Mouse (Mus musculus) ES-E14 (cell line): ENCODE measurements around the gene Spns2. TPM values are rescaled to one million over a fixed set of nuclear protein-coding genes. Genes with fewer than 3 reads are reported as not detected.

Experiments
- DNase-seq: peaks from one replicate; pipeline ENCODE4 v3.0.0-alpha.2; 2013; ENCODE audit warnings: low read depth, low spot score
- H3K27ac ChIP-seq: 2 replicates; pipeline ENCODE4 v1.5.1; 2012; ENCODE audit warnings: low read depth, mild to moderate bottlenecking, low read length, moderate library complexity, mixed read lengths; ENCODE audit not compliant: poor library complexity, insufficient read depth, severe bottlenecking
- H3K36me3 ChIP-seq: 2 replicates; pipeline ENCODE4 v1.6.1; 2012; ENCODE audit warnings: mild to moderate bottlenecking, low read length, moderate library complexity, mixed read lengths; ENCODE audit not compliant: control insufficient read depth, poor library complexity, insufficient read depth, severe bottlenecking
- H3K4me1 ChIP-seq, 2 experiments: fragments of 150-350 bp in 1 of 2; sonication (generic) in 1 of 2; 2 replicates each; pipeline ENCODE4 v1.6.1; 2012; ENCODE audit warnings: low read length in 2 of 2, mild to moderate bottlenecking in 1 of 2, mixed read lengths in 1 of 2; ENCODE audit not compliant: control insufficient read depth in 2 of 2, insufficient read depth in 2 of 2, poor library complexity in 1 of 2
- H3K4me3 ChIP-seq, 2 experiments: fragments of 150-350 bp in 1 of 2; sonication (generic) in 1 of 2; 2 replicates each; pipeline ENCODE4 v1.5.1; 2012; ENCODE audit warnings: low read length in 2 of 2, low read depth in 1 of 2, mild to moderate bottlenecking in 1 of 2, mixed read lengths in 1 of 2; ENCODE audit not compliant: insufficient read depth in 1 of 2, poor library complexity in 1 of 2, severe bottlenecking in 1 of 2
- H3K9ac ChIP-seq: 2 replicates; pipeline ENCODE4 v1.6.1; 2012; ENCODE audit warnings: low read depth, mild to moderate bottlenecking, low read length, mixed read lengths; ENCODE audit not compliant: poor library complexity, insufficient read depth, severe bottlenecking
- H3K9me3 ChIP-seq: fragments of 150-350 bp; sonication (generic); 2 replicates; pipeline ENCODE4 v1.6.1; 2012; ENCODE audit warnings: low read depth, mild to moderate bottlenecking, low read length; ENCODE audit not compliant: control insufficient read depth, insufficient read depth
- CHD2 ChIP-seq: IDR thresholded peaks from 2 replicates; pipeline ENCODE4 v1.6.1; 2014; ENCODE audit warnings: mild to moderate bottlenecking, low read depth, low read length, inconsistent platforms
- HCFC1 ChIP-seq: IDR thresholded peaks from 2 replicates; pipeline ENCODE4 v1.6.1; 2012; ENCODE audit warnings: low read length, inconsistent platforms, borderline replicate concordance; ENCODE audit not compliant: insufficient read depth
- MAFK ChIP-seq: IDR thresholded peaks from 2 replicates; pipeline ENCODE4 v1.6.1; 2014; ENCODE audit warnings: mild to moderate bottlenecking, low read depth, low read length, inconsistent platforms; ENCODE audit not compliant: insufficient read depth
- ZC3H11A ChIP-seq: IDR thresholded peaks from 2 replicates; pipeline ENCODE4 v1.6.1; 2012; ENCODE audit warnings: low read depth, mild to moderate bottlenecking, inconsistent platforms, low read length, borderline replicate concordance
- ZNF384 ChIP-seq: IDR thresholded peaks from 2 replicates; pipeline ENCODE4 v1.6.1; 2012; ENCODE audit warnings: low read depth, low read length, inconsistent platforms
- in situ Hi-C, 2 experiments: fragments of 600-800 bp; cut with MboI; formaldehyde crosslinking; loops; one replicate each; pipeline ENCODE4 v1.15.1; 2025; ENCODE audit warnings: low sequenced_read_pairs in 2 of 2, inconsistent platforms in 1 of 2; ENCODE audit not compliant: unreplicated experiment in 2 of 2
- total RNA-seq: library from RNA; depleted of rRNA; stranded (reverse); fragments of 300-350 nt; gene quantifications from 2 replicates; pipeline ENCODE4 v1.2.3, GENCODE M21; 2012

The Spns2 gene
- total RNA-seq, 1 experiment = 2.4 TPM

DNA sequence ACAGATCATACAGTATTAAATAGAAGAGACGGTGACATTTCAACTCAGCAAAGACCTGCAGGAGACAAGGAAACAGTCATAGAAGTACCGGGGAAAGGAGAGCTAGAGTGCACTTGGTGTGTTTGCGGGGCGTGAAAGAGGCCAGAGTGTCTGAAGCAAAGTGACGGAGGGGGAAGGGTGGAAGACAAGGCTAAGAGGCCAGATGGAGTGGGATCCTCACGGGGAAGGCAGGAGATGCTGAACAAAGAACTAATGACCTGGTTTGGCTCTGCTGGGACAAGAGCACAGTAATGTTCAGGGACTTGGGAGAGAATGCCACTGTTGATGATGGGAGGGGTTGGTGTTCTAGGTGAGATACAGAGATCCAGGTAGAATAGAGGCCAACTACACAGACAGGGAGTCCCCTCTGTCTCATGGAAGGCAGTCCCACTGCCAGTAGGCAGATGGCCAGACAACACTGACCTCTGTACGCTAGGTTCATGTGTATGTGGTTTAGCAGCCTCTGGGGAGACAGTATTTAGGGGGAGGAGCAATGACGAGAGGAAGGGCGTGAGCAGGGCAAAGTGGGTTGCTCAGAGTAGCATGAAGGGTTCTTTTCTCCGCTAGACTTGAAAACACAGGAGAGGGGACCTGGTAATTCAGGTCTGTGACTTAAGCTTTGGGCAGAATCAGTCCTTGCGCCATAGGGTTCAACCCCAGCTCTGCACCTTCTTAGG, 23.6 kb downstream of the Spns2 start:
- no peak overlapping the region for H3K4me3 ChIP-seq
- H3K9ac ChIP-seq = no peak overlapping the region
- no peak for DNase-seq
- no peak overlapping the region for H3K27ac ChIP-seq
- H3K9me3 ChIP-seq = no peaks in the 10 kb centered on the region
- peaks cover 0 to 2% of the 10 kb centered on the region in 2 experiments; a peak in 1 of 4 replicates for H3K4me1 ChIP-seq
- in situ Hi-C loops = no loop called here
- H3K36me3 ChIP-seq = no peaks in the 10 kb centered on the region
- TF ChIP-seq HCFC1 (no peak), MAFK (no peak), ZC3H11A (no peak)

DNA sequence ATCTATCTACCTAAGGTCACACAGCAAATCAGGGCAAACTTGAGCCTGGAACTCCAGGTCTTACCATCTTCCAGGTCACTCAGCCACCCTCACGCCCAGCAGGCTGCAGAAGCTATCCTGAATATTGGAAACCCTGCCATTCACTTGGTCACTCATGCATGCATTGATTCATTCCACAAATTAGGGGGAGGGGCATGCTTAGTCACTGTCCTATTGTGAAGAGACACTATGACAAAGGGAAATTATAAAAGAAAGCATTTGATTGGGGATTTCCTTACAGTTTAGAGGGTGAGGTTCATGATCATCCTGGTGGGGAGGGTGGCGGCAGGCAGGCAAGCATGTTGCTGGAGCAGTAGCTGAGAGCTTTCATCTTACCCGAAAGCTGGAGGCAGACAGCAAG, 24.9 kb downstream of the Spns2 start:
- Histone ChIP-seq H3K9ac (no peak overlapping the region), H3K36me3 (no peaks in the 10 kb centered on the region), H3K4me1 (peaks cover 0 to 2% of the 10 kb centered on the region in 2 experiments; a peak in 1 of 4 replicates), H3K9me3 (no peaks in the 10 kb centered on the region), H3K27ac (no peak overlapping the region), H3K4me3 (no peak overlapping the region)
- TF ChIP-seq CHD2 (no peak), MAFK (no peak), ZNF384 (no peak), HCFC1 (no peak), ZC3H11A (no peak)
- no peak for DNase-seq
- in situ Hi-C loops = no loop called here

DNA sequence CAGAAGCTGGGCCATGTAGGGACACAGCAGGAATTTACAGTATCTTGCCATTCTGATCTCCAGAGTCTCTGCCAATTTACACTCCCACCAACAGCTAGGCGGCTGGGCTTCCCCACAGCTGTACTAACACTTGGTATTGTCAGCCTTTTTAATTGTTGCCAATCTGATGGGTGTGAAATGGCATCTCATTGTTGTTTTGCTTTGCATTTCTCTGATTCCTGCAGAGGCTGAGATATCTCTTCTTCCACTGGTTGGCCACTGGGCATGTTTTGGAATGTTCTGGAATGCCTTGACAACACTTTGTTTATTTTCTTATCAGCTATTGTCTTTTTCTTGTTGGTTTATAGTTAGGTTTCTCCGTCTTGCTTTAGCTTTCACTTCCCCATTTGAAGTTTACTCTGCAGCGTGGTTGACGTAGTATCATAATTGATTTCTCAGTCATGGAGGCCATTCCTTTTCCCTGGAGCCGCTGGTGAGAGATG, 28.2 kb downstream of the Spns2 start:
- TF ChIP-seq HCFC1 = no peak
- TF ChIP-seq MAFK = no peak
- no peak for TF ChIP-seq CHD2
- TF ChIP-seq ZNF384 = no peak
- no peak for TF ChIP-seq ZC3H11A
- in situ Hi-C loops = no loop called here
- DNase-seq = no peak
- no peak overlapping the region for H3K27ac ChIP-seq
- H3K4me3 ChIP-seq = no peak overlapping the region
- H3K9me3 ChIP-seq = no peaks in the 10 kb centered on the region
- H3K4me1 ChIP-seq = peaks cover 0 to 3% of the 10 kb centered on the region in 2 experiments; a peak in 1 of 4 replicates
- H3K36me3 ChIP-seq = no peaks in the 10 kb centered on the region
- no peak overlapping the region for H3K9ac ChIP-seq

DNA sequence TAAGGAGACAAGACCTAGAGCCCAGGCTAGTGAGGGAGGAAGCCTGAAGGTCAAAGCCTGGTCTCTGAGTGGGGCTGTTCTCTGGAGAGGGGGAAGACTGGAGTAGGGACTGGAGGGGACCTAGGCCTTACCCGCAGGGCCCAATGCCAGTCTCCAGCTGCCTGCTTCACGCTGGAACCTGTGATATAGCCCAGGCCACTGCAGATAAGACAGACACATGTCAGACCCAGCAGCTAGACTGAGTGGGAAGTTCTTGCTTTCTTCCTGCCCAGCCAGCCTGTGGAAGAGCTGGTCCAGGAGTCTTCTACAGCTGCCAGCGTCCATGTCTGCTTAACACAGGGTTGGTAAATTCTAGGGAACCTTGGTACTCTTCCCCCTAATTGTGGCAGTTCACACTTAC, 31.2 kb downstream of the Spns2 start:
- DNase-seq = no peak
- H3K36me3 ChIP-seq = no peaks in the 10 kb centered on the region; the same call in 1 of the 2 replicates
- TF ChIP-seq CHD2 (no peak), ZNF384 (no peak), HCFC1 (no peak), MAFK (no peak), ZC3H11A (no peak)
- peaks cover 2 to 12% of the 10 kb centered on the region in 2 experiments; a peak in 2 of 4 replicates for H3K4me1 ChIP-seq
- no peak overlapping the region for H3K27ac ChIP-seq
- no peaks in the 10 kb centered on the region for H3K9me3 ChIP-seq
- in situ Hi-C loops = no loop called here
- no peak overlapping the region for H3K9ac ChIP-seq
- H3K4me3 ChIP-seq = no peak overlapping the region

DNA sequence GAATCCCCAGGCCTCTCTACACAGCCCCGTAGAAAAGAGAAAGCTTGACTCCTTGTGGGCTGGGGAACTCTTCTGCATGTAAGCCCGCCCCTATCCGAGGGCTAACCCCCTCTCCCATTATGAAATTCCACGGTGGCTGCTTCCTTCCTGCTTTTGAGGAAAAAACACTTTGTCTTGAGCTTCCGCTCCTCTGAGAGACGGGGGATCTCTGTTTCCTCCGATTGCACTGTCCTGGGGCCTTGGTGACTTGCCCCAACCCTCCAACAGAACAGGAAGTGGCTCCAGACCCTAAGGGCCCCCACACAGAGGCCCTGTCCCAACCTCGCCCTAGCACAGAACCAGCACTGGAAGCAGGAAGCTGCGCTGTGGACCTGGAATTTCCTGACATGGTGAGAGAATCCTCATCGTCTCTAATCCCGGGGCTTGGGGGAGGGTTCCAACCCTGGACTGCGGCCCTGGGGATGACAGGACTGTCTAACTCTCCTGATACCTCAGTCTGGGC, 31.7 kb downstream of the Spns2 start:
- in situ Hi-C loops = no loop called here
- no peak for TF ChIP-seq ZC3H11A
- no peak for TF ChIP-seq MAFK
- no peak for TF ChIP-seq HCFC1
- no peak for TF ChIP-seq CHD2
- no peak for TF ChIP-seq ZNF384
- peaks cover 2 to 16% of the 10 kb centered on the region in 2 experiments; a peak in 2 of 4 replicates for H3K4me1 ChIP-seq
- no peaks in the 10 kb centered on the region for H3K9me3 ChIP-seq
- H3K36me3 ChIP-seq = no peaks in the 10 kb centered on the region; the same call in 1 of the 2 replicates
- H3K27ac ChIP-seq = no peak overlapping the region
- H3K9ac ChIP-seq = no peak overlapping the region
- H3K4me3 ChIP-seq = no peak overlapping the region
- DNase-seq = no peak
